Mouse (Mus musculus): ENCODE measurements around the gene Atxn1.

The Atxn1 gene

DNA sequence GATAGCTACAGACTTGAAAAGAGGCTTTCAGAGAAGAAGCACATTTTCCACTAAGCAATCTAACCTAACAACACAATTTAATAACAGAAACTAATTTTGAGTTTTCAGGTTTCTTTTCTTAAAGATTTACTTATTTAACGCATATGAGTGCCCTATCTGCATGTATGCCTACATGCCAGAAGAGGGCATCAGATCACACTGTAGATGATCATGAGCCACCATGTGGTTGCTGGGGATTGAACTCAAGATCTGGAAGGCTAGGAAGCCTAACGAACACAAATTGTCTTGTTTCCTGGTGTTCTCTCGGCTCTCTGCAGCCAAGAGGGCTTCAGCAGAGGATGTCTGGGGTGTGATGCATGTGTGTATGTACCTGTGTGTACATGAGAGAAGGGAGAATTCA is 280.8 kb downstream of the Atxn1 start:
- DNase-seq (ENCODE audit: low spot score in 2 of 2), result no peak

DNA sequence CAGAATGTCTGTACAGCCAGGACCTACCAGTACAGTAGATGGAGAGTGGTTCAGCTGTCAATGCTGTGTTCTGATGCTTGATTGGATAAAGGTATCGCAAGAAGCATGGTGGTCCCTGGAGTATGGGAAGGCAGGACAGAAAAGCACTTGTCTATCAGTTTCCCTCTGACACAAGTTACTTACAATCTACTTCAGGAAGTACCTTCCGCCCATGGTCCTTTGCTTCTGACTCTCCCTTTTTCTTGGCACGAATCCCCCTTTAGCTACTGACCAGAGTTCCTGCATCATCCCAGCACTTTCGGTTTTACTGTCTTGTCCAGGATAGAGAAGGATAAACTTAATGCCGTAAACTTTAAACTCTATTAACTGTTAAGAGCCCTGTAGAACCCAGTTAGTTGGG is 283.6 kb downstream of the Atxn1 start:
- no peak for DNase-seq (ENCODE audit: low spot score in 2 of 2)

DNA sequence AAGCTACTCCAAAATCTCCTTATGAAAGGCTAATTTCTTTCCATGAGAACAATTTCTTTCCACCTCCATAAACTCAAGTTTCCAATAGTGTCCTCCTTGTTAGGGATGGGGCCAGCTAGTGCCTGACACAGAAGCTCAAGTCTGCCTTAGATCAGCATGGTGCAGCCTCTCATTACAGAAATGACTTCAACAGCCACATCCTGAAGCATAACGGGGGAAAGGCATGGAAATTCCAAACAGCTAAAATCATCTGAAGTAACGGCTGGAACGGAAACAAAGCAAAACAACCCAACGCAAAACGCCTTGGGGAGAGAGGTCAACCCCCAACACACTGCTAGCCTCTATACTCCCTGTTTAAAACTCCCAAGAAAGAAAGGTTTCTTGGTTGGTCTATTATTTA is 284.2 kb downstream of the Atxn1 start:
- DNase-seq (ENCODE audit: low spot score in 2 of 2), result no peak

DNA sequence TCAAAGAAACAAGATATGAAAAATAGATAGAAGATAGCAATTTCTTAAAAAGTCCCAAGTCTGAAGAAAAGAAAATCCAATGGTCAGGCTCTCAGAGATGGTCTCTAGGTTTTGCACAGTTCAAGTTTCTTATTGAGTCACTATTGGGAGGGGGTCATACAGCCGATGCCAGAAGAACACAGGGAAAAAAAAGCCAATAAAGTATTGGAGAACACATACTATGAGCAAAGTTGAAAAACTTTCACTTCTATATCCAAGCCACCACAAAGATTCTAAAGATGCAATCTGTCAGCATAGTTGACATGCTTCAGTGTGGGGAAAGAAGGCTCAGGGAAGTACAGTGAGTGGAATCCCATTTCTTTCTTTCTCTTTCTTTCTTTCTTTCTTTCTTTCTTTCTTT is 285.7 kb downstream of the Atxn1 start:
- DNase-seq (ENCODE audit: low spot score in 2 of 2), result no peak

DNA sequence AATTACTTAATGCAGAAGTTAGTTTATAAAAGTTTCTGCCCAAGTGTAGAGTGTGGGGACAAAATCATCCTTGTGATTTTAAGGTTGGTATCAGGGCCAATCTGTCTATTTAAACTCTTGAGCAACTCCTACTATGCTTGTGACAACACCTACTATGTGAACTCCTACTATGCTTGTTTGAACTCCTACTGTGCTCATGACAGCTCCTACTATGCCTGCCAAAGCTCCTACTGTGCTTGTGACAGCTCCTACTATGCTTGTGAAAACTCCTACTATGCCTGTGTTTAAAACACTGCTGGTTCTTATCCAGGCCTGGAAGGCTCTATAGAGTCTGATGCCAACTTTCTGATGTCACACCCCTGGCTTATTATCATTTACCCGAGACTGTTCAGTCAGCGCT is 292.2 kb downstream of the Atxn1 start:
- no peak for DNase-seq (ENCODE audit: low spot score in 2 of 2)

DNA sequence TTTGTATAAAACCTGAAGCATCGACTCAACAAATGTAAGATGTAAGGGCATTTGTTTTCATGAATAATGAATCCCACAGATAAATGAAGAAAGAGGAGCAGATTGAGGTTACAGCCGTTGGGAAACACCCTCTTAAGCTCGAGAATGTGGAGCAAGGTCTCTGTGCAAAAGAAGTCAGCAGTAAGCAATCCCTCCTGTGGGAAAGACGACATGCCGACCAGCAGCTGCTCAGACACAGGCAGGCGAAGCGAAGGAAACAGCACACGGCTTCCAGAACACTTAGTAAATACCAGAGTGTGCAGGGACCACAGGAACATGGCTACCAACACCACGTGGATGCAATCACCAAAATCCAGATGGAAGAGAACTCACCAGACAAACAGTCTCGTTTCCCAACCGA is 294.8 kb downstream of the Atxn1 start:
- no peak for DNase-seq (ENCODE audit: low spot score in 2 of 2)

DNA sequence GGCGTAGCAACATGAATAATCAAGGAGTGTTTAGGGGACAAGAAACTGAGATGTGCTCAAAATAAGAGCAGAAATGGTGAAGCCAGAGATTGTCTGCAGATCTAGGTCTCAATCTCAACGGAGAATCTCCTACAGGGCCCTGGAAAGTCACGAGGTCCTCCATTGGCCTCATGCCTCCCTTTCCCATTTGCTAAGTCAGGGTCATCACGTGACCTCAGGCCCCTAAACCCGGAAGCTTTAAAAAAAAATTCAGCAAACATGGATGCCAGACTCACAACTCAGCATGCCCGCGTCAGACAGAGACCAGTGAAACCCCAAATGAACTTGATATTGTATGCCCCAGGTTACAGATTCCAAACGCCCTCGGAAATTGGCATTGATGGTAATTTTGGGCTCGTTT is 302.0 kb downstream of the Atxn1 start:
- no peak for DNase-seq (ENCODE audit: low spot score in 2 of 2)

DNA sequence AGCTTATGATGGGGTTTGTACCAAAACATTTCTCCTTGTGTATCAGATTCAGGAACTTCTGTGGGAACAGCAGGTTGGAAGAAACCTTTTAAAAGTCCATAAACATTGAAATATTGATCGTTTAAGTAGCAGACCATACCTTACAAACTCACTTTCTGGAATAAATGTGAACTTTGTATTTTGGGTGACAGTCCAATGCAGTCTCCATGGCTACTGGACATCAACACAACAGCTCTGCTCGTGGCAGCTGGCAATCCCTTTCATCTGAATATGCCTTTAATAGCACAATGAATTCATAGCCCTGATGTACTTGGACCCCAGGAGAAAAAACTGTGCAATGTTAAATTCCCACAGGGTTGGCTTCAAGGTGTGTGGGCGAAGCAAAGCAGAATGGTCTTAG is 302.6 kb downstream of the Atxn1 start:
- no peak for DNase-seq (ENCODE audit: low spot score in 2 of 2)

DNA sequence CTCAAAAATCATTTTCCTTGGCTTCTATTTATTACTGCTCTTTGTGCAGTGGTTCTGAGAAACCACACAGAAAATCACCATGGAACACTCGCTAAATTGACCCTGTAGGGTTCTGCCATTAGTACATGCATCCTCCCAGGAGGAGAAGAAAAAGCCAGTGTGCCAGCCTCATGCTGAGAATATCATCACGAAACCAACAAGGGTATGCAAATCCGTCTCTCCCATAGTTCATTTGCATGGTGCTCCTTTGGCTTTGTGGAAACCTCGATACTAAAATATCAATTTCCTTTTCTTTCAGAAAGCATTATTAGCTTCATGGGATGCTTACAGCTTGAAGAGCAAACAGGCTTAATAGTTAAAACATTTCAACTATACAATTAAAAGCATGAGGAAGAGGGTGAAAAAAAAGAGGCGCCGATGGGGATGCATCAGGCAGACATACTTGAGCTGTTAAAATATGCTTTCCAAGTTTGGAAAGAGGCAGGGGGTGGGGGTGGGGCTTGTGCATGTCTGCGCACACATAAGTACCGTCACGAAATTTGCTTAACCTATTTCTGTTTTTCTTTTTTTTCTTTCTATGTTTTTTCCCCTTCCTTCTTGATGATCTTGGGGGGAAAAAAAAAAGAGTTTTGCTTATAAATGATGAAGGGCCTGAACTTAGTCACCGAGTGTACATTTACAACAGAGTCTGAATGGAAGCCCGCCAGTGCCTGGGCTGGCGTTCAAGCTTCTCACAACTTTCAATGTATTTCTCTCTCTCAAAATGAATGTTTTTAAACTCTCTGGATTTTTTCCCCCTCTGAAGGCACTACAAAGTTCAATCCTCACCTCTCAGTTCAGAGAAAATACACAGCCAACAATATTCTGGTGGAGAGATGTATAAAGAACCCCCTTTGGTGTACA is 303.3 kb downstream of the Atxn1 start:
- no peak for DNase-seq (ENCODE audit: low spot score in 2 of 2)

DNA sequence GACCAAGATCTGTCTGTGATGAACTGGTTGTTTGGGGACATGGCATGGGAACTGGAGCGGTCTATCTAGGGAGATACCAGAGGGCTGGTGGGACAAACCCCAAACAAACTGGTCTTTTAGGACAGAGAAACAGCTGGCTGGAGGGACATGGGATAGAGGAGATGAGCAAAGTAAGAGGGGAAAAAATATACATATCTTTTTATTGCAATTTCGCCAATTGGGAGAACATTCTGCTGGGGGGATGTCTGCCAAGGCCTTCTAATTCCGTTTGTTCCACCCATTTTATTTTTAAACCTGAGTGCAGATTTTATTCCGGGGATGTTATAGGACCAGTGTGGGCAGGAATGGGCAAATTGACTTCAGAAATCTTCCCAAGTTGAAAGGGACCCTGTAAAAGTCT is 305.0 kb downstream of the Atxn1 start:
- DNase-seq (ENCODE audit: low spot score in 2 of 2), result no peak

DNA sequence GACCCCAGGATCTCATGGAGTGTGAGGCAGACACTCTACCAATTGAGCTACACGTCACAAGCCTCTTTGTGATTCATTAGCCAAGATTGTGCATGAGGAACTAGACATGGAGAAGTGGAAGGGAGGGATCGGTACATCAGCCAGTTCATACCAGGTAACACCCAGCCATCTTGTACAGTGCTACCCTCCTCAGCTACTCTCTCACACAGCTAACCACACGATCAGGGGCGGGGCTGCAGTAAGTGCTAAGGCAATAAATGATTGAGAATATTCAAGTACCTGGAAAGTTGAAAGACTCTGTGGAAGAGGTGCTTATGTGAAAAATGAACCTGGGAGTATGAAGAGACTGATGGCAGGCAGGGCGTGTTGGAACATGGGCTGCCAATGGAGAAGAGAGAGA is 306.5 kb downstream of the Atxn1 start:
- DNase-seq (ENCODE audit: low spot score in 2 of 2), result no peak

DNA sequence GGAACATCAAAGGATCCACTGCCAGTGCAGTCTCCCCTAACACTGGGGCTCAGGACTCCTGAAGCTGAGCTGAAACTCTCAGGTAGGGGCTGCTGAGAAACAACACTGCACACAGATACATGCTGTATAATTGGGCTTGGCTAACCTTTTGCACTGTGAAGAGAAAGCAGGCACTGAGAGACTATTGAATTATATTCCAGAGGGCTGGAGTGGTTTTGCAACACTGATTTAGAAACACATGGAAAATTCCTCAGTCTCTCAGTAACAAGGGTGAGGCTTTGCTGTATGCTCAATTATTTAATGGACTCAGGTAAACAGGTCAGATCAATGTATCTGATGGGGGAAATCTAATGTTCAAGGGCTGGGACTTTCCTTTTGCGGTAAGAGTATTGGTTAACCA is 307.6 kb downstream of the Atxn1 start:
- no peak for DNase-seq (ENCODE audit: low spot score in 2 of 2)

DNA sequence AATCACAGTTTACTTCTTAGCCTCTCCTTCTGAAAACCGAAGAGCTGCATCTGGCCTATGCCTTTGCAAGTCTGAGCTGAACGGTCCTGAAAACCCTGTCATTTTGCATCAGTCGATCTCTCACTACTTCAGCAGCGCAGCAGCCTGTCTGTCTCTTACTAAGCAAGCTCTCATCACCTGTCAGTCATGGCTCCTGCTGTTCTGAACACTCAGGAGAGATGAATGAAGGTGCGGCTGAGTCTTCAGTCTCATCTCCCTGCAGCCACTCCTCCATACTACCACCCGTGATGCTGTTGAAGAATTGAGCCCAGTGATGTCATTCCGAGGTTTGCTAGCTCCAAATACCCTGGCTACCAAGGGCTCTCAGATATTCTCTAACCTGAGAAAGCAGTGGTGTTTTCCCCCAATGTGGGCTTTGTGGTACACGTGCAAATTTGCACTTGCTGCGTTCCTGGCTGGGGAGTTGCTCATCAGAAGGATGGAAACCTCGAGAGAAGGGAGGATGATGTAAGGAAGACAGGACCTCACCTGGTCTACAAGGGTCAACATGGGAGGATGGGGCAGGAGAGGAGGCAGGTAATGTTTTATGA is 313.1 kb downstream of the Atxn1 start:
- DNase-seq (ENCODE audit: low spot score in 2 of 2), result no peak

DNA sequence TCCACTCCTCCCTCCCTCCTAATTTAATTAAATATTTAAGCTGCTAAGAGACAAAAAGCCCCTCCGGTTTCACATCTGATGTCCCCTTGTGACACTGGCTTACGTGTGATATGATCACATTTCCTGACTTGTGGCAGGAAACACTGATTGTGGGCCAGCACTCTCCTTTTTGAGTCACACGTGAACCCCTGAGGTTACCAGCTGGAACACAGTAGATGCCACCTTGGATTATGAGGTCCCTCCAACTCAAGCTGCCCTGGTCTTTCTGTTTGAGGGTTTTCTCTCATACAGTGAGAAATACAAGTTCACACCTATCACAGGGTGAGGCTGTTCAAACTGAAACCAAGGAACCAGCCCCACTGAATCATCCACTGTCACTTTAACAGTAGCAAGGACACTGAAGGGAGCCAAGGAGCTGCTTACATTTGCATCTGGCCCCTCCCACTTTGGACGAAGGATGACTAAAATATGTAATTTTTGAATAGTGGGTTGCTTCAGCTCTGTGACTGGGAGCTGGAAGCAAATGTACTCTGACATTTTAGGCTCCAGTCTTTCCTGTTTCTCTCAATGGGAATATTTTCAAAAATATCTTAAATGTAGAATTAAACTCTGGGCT is 315.5 kb downstream of the Atxn1 start:
- no peak for DNase-seq (ENCODE audit: low spot score in 2 of 2)

DNA sequence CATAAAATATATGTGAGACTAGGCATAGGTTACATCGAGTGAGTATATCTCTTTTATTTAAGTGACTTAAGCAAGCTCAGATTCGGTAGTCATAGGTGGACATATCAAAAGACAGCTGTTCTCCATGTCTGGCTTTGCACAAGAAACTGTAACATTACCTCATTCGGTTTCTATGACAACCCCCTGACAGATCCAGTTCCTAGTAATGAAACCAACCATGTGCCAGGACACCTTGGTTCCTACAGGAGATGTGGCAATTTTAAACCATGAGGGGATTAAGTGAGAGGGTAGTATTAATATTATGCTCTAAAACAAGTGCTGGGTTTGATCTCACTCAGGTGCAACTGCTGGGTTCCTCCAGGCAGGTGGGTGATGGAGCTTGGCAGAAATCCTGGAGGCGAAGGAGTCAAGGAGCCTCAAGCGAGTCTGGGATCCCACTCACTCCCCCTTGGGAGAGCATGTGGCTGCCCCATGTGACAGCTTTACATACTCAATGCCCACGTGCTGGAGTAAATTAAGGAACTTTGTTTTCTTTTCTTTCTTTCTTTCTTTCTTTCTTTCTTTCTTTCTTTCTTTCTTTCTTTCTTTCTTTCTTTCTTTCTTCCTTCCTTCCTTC is 320.9 kb downstream of the Atxn1 start:
- no peak for DNase-seq (ENCODE audit: low spot score in 2 of 2)

DNA sequence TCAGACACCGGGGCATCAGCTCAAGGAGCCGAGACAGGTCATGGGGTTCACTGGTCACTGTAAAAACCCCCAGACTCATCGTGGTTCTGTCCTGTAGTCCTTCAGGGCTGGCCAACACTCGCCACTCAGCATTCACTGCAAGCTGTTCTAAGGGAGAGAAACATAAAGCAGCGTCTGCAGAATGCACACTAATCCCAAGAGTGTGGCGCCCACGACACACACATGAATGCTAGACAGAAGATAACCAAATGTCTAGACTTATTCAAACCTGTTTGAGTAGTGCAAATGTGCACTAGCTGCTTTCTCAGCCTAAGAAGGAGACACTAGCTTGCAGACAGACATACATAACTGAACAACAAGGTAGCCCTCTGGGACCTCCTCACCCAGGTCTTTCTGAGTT is 321.9 kb downstream of the Atxn1 start:
- DNase-seq (ENCODE audit: low spot score in 2 of 2), result no peak

DNA sequence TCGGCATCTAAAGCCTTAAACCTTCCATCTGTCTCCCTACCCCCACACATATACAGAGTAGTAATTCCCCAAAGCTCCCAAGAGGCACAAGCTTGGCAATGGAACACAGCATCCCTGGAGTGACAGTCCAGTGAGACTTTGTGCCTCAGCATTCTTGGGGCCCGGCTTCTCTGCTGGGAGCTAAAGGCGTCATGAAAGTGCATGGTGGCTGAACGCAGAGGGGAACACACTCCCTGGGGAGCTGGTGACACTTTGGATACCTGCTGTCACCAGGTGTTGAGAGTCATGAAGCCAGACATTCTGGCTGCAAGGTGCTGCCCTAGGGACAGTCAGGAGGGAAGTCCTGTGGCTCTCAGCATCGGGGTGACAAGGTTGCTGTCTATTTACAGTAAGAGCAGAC is 324.4 kb downstream of the Atxn1 start:
- DNase-seq (ENCODE audit: low spot score in 2 of 2), result no peak

DNA sequence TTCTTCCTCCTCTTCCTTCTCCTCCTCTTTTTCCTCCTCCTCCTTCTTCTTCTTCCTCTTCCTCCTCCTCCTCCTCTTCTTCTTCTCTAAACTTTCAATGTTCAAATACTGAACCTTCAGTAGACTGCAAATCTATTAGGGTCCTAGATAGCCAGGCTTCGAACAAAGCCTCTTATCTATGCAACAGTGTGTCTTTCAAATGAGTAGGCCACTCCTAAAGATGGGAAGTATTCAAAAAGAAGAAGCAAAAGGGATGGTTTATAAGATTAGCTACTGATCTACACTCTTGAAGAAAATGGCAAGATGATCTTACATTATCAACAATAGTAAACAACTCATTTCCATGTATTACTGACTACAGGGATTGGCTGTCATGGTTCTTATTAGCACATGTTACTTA is 326.5 kb downstream of the Atxn1 start:
- DNase-seq (ENCODE audit: low spot score in 2 of 2), result no peak

DNA sequence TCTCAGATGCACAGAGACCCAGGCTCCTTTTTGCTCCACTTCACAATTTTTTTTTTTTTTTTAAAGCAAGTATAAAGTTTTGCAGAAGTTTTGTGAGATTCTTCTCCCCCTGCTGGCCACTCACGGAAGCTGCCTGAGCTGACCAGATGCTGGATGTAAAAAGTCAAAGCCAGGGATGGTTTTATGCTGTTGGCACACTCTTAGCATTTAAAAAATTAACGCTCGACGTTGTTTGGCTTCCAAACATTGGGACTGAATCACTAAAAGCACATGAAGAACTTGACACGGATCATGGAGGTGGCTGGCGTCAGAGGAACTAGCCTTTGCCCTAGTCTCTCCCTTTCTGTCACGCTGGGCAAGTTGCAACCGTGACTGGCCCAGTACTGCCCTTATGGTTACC is 327.5 kb downstream of the Atxn1 start:
- DNase-seq (ENCODE audit: low spot score in 2 of 2), result no peak

DNA sequence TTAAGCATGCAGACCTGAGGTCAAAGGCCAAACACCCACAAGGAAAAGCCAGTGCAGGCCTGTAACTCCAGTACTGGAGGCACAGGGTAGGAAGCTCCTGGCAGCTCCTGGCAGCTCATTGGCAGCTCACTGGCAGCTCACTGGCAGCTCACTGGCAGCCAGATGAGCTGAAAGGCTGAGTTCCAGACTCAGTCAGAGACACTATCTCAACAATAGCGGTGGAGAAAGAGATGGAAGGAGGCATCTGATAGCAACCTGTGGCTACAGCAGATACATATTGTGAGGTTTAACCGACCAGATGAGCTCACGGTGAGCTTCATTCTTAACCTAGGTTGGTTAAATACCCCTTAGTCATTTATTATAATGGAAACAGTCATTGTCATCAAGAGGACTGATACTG is 328.4 kb downstream of the Atxn1 start:
- DNase-seq (ENCODE audit: low spot score in 2 of 2), result no peak

DNA sequence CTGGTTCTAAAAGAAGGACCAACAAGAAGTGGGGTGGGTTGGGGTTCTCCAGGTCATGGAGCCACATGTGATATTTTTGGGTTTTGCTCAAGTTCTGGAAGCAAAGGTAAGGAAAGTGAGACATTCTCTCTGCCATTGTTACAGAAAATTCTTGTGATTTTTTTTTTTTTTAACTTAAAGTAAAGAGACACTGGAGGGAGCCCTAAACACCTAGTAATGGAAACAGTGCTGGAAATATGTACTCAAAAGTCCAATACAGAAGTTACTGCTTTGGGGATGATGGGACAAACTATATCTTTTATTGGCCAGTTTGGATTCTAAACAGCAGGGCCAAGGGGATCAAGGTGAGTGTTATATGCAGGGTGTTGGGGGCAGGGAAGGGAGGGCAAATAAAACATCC is 330.9 kb downstream of the Atxn1 start:
- no peak for DNase-seq (ENCODE audit: low spot score in 2 of 2)

DNA sequence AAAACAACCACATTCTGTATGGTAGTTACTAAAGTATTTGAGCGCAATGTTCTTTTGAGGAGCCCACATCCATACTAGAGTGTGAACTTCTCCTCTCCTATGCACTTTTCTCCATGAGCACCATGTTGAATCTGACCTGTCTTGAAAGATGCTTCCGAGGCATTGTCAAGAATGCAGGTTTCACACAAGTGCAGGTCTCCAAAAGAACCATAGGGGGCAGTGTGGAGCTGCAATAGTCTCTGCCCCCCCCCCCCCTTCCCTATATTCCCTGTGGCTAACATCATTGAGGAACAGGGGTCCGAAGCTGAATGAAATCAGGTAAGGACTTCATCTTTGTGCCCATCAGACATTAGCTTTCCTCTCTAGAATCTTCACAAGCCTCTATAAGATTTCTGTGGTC is 332.7 kb downstream of the Atxn1 start:
- DNase-seq (ENCODE audit: low spot score in 2 of 2), result no peak
